Mouse (Mus musculus) CD4-positive helper T cell, adult 2 months (primary cell): ENCODE measurements around the gene Gpr55.

Source experiments
- DNase-seq: peaks from one replicate; pipeline ENCODE4 v3.0.0-alpha.2; 2012; ENCODE audit warnings: low read depth, missing footprints, low spot score

The Gpr55 gene

GRCm38 (mm10) chr1:85957942-85958619 lies 2.7 kb downstream of the Gpr55 start:
- peak; percentile 47 for DNase-seq

DNA sequence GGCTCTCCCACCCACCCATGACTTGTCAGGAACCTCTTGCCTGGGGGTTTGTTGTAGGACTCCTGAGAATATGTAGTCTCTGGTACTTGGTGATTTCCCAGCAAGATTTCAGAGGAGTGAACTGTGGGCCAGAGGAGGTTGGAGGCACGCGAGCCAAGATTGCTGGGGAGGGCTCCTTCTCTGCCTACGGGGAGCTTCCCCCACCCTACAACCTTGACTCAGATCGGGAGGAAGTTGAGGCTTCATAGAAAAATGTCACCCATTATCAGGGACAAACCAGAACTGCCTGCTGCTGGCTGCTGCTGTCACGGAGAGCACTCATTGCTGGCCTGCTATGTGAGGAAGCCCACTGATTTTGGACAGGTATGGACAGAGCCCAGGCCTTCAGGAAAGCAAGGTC lies 3.5 kb downstream of the Gpr55 start:
- DNase-seq, result peak; percentile 30

GRCm38 (mm10) chr1:85955150-85955549 lies 5.7 kb downstream of the Gpr55 start:
- DNase-seq, result no peak

DNA sequence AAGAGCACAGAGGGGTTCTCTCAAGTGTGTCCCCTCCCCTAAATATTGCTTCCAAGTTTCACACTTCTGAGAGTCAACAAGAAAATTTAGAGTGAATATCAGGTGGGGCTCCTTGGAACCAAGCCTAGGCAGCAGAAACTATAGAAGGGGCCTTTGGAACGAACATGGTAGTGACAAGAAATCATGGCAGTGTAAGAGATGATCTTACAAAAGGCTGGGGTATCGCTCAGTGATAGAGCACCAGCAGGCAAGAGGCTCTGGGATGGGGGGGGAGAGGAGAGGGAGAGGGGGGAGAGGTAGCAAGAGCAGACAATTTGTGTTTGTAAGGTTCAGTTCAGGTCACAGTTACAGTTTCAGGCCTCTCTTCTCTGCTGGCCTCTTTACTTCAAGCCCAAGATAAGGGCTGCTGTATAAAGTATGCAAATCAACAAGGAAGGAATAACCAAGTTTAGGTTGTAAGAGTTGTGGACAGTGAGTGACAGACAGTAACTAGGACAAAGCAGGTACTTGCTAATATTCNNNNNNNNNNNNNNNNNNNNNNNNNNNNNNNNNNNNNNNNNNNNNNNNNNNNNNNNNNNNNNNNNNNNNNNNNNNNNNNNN lies 11.6 kb downstream of the Gpr55 start:
- DNase-seq, result no peak

DNA sequence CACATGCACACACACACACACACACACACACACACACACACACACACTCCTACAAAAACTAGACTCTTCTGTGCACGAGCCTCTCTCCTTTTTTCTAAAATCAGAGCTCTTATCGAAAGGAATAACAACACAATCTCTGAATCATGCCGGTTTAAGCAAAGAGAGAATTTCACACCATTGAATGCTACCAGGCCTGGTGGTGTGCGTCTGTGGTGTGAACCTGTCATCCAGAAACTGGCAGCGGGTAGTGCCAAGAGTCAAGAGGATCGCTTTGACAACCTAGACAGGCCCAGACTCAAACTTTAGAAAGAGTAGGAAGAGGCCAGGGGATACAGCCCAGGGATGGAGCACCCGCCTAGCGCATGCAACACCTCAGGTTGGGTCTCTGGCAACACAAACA lies 18.5 kb downstream of the Gpr55 start:
- no peak for DNase-seq

DNA sequence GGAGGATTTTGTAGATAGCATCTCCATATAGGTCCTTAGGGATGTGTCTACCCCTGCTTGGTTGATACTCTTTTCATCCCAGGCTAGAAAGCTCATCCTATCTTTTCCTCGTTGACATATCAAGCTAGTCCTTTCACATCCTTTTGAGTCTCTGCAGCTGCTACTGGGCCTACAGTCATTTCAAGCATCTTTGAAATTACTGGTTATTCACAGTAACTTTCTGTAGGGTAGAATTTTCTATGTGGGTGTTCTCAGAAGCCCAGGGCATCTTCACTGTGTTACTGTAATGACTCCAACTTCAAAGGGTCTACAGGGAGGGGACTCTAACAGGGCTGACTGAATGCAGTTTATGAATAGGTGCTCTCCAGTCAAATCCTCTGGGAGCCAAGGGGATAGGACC lies 23.5 kb downstream of the Gpr55 start:
- peak; percentile 15 for DNase-seq

- no peak for DNase-seq
Measured at GRCm38 (mm10) chr1:85936265-85936664, 24.5 kb downstream of the Gpr55 start.

DNA sequence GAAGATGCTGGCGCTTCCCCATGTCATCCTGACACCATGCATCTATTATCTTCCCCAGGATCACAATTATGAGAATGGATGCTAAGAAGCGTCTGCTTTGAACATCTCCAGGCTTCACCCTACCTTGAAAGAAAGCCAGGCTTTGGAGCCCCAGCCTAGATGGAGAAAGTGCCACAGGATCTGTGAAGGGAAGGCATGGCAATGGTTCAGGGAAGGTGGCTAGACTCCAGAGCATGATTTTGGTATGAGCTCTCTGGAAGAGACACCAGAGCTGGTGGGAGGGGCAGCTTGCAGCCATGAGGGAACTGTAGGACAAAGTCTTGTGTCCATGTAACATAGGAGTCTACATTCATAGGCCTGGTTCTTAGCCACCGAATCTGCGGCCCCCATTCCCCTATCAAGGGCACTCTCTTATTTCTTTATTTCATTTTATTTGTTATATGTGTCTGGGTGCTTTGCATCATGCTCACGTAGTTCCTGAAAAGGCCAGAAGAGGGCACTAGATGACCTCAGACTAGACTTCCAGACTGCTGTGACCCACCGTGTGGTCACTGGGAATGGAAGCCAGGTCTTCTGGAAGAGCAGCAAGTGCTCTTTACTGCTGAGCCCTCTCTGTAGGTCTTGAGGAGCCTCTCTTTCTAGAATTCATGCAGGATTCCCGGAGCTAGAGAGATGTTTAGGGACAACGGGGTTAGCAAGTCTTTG lies 25.5 kb downstream of the Gpr55 start:
- peak; percentile 70 for DNase-seq

GRCm38 (mm10) chr1:85934560-85934959 lies 26.2 kb downstream of the Gpr55 start:
- no peak for DNase-seq

DNA sequence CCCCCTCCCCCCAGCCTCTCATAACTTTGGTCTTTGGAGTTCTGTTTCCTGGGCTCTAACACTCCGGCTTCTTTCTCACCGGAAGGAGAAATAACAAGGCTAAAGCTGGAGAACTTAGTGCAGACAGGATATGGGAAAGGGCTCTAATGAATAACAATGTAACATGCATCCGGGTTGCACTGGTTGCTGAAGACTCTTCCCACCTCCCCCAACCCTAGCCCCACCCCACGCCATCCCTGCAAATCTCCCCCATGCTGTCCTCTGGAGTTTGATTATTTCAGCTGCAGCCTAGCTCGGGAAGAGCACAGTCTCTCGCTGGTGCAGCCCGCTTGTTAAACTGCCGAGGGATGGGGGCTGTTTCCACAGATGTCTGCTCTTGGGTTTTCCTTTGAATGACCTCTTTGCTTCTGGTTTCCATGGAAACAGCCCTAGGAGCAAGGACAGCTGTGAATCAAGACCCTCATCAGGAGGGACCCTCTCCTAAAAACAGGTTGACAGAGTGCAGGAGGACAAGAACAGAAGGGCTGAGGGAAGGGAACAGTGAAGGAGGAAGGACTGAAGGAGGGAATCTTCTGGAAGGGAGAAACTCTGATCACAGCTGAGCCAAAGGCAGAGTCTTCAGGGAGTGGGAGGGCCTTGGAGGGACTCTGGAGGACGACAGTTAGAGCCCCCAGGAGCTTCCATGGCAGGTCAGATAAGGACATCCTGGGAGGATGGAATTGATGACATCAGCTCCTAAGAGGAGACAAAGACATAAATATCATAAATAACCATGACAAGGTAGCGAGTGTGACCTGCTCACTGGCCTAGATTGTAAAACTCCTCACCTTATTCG lies 27.0 kb downstream of the Gpr55 start:
- no peak for DNase-seq

DNA sequence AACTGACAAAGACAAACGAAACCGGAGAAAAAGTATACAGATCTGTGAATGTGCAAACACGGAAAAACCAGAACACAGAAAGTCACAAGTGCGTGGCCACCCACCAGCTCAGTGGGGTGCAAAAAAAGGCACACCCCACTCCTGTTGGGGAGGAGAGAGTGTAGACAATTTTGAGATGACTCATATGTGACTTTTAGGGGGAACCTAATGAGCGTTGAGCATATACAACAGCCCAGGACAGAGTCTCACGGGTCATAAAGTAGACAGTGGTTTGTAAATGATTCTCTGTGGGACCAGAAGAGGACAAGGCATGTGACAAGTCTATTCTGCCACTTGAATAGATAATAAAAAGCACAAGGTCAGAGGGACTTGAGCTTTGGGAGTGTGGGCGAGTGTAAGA lies 27.6 kb downstream of the Gpr55 start:
- peak; percentile 12 for DNase-seq

GRCm38 (mm10) chr1:85931170-85931569 lies 29.6 kb downstream of the Gpr55 start:
- no peak for DNase-seq

- no peak for DNase-seq
Measured at GRCm38 (mm10) chr1:85929406-85929805, 31.4 kb downstream of the Gpr55 start.

GRCm38 (mm10) chr1:85928688-85929065 lies 32.1 kb downstream of the Gpr55 start:
- no peak for DNase-seq

DNA sequence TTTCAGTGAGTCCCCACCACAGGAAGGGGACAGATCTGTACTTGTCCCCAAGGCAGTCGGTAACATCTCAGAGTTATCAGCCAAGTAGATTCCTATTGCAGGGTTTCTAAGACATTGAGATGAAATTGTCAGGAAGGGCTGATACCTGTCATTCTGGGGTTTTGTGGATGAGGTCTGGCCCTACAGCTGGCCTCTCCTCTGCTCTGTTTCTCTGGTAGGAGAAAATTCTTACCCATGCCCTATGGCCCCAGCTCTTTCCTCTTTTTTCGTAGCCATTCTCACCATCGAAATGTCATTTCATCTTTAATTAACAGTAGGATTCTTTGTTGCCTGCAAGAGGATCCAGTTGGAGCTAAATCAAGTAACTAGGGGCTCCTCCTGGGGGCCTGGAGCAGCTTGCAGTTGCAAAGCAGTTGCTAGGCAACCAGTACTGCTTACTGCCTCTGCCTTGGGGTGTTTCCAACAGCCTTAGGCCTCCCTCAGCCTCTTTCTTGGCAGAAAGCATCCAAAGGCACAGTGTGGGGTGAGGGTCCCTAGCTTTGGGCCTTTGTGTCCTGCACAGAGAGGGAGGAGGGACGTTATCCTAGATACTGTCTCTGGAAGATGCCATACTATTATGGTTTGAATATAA lies 32.6 kb downstream of the Gpr55 start, which contains the start of gene 4933407L21Rik:
4933407L21Rik (plus strand) TSS at position 427 of the 631 bp plus-strand sequence.
- no peak for DNase-seq

DNA sequence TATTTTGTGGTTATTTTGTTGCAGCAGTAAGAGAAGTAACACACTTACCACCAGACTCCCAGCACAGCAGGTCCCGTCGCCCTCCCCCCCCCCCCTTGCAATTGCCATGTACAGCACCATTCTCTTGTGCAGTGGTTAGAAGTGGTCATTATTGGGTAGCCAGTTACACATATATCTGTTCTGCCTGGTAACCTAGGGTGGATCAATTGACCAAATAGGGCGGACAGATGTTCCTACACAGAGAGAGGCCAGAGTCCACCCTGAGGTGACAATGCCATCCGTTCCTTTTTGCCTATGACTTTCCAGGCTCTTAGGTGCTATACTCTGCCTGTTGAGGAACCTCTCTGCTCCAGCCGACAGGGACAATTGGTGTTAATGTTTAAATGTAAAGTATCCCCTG lies 35.6 kb downstream of the Gpr55 start:
- no peak for DNase-seq

DNA sequence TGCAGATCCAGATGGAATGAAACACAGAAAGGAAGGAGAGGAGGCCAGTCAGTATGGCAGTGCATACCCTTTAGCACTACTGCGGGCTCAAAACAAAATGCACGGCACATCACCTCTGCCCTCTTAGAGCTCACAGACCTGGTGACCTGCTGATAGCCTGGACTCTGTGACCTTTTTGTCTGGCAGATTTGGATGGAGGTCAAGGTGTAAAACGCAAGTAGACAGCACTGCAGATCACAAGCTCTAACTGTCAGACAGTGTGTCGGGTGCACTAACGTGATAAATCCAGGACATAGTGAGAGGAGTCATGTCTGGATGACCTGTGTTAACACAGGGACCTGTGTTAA lies 38.0 kb downstream of the Gpr55 start:
- no peak for DNase-seq

GRCm38 (mm10) chr1:85922127-85922864 lies 38.5 kb downstream of the Gpr55 start:
- DNase-seq, result no peak

GRCm38 (mm10) chr1:85921725-85922124 lies 39.1 kb downstream of the Gpr55 start:
- DNase-seq, result no peak

DNA sequence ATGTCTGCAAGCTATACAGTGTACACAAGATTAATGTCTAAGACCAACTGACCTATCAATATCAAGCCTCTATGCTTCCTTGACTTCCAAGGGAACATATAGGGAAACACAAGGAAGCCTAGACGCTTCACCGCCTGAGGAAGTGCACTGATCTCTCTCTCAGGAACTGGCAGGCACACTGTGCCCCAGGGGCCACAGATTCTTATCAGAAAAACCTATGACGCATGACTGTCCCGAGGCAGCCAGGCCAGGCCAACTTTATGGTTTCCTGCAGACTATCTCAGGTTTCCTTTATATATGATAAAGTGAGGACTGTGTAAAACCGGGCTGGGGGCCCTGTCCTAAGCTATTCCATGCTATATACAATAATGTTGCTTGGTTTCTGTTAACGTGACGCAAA lies 41.2 kb downstream of the Gpr55 start:
- DNase-seq, result peak; percentile 45
